Mouse (Mus musculus) bone marrow macrophage, adult 2 months (primary cell): ENCODE measurements at regions not wholly inside any gene's neighbourhood (a gene's known extent, or its start where the extent isn't known, plus 50 kb on each side); places are given as distances from the start of the nearest gene placed in this dataset.

ENCODE experiments used
- CTCF ChIP-seq: IDR thresholded peaks from 2 replicates; pipeline ENCODE4 v1.5.1; 2012; ENCODE audit warnings: low read depth, mild to moderate bottlenecking, low read length, moderate library complexity
- POLR2A ChIP-seq: IDR thresholded peaks from 2 replicates; pipeline ENCODE4 v1.6.1; 2012; ENCODE audit warnings: mild to moderate bottlenecking, low read depth, low read length, borderline replicate concordance

GRCm38 (mm10) chr4:12285983-12286382 lies 114.2 kb upstream of the Fam92a start:
- no peak for TF ChIP-seq CTCF
- no peak for TF ChIP-seq POLR2A
